Mouse (Mus musculus): ENCODE data around the gene Ralgds.
"Not testable (repeated sequence)": the region's sequence is repeated elsewhere in the genome, so short reads cannot be mapped to it uniquely, and the experiment has no call there.

GRCm38 (mm10) chr2:28477993-28478392 is 34.9 kb upstream of the Ralgds start:
- TF ChIP-seq POLR2A (IDR thresholded peaks at IDR 0.05; ENCODE audit: low read depth, low read length); EP300 (IDR thresholded peaks at IDR 0.05; ENCODE audit: low read length); CTCF (conservative IDR thresholded peaks at IDR 0.05 in 1 of 2, IDR thresholded peaks at IDR 0.05 in 1 of 2; ENCODE audit: low read depth in 2 of 2, low read length in 2 of 2); MYC (IDR thresholded peaks at IDR 0.05; ENCODE audit: low read depth, low read length); JUND (conservative IDR thresholded peaks at IDR 0.05; ENCODE audit: low read depth, low read length); SIN3A (IDR thresholded peaks at IDR 0.05; ENCODE audit: low read length); MEF2A (IDR thresholded peaks at IDR 0.05; ENCODE audit: borderline replicate concordance, low read depth, low read length); MAFK (IDR thresholded peaks at IDR 0.05; ENCODE audit: insufficient replicate concordance, low read length); ETS1 (conservative IDR thresholded peaks at IDR 0.05; ENCODE audit: low read depth, low read length); USF1 (IDR thresholded peaks at IDR 0.05; ENCODE audit: low read depth, low read length): not testable (repeated sequence)

Data from CH12.LX (cell line).